Mouse (Mus musculus): ENCODE measurements around the gene S100pbp. TPM values are rescaled to one million over a fixed set of nuclear protein-coding genes. Genes with fewer than 3 reads are reported as not detected.
A peak's percentile ranks its signal among the peaks of the same experiment; 100 is the strongest.

The S100pbp gene
- polyA plus RNA-seq (2012; ENCODE audit: insufficient read depth, low replicate concordance): 0.90 and 2.0 TPM in 2 replicates

- Histone ChIP-seq H3K36me3 (replicated peaks; ENCODE audit: low read length) (peaks cover 25% of the 10 kb centered on the region), H3K4me3 (replicated peaks) (peak within 1 kb of the TSS; percentile 96), H3K4me1 (peaks cover 54% of the 10 kb centered on the region), H3K27me3 (replicated peaks) (no peaks in the 10 kb centered on the region), H3K9me3 (no peaks in the 10 kb centered on the region)
- TF ChIP-seq FLI1 (IDR thresholded peaks at IDR 0.05; ENCODE audit: low read length) (peak; percentile 59; the same call in 1 of the 2 replicates), GATA1 (IDR thresholded peaks at IDR 0.05; ENCODE audit: borderline replicate concordance, low read length) (no peak)
Measured at GRCm38 (mm10) chr4:129189542-129190519, at the start of gene S100pbp, which contains the start of gene Yars. S100pbp (minus strand) TSS chr4:129189727. Yars (plus strand) TSS chr4:129189760.

- Histone ChIP-seq H3K4me1 (peaks cover 83% of the 10 kb centered on the region), H3K27me3 (replicated peaks) (peaks cover 75% of the 10 kb centered on the region), H3K9me3 (no peaks in the 10 kb centered on the region), H3K36me3 (replicated peaks; ENCODE audit: low read length) (no peaks in the 10 kb centered on the region), H3K4me3 (replicated peaks) (peak overlapping the region; percentile 90)
- TF ChIP-seq FLI1 (IDR thresholded peaks at IDR 0.05; ENCODE audit: low read length): no peak
- TF ChIP-seq GATA1 (IDR thresholded peaks at IDR 0.05; ENCODE audit: borderline replicate concordance, low read length): no peak
Measured at GRCm38 (mm10) chr4:129239075-129239474, 49.5 kb upstream of the S100pbp start.

DNA sequence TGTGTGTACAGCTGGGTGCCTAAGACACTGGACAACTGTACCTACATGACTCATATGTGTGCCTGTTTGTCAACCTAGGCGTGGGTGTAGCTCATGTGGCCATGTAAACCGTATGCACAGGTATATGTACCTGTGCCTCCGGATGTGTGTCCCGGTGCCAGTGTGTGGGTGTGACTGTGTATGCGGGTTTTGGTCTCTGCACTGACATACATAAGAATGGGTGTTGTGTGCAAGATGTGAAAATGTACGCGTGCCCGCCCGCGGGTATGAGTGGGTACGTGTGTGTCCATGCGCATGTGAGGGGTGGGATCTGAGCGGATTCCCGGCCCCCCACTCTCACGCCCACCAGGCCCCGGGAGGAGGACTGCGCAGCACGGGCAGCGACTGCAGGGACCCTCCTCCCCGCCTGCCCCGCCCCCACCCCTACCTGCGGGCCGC is 49.1 kb upstream of the S100pbp start:
- H3K4me1 ChIP-seq: peaks cover 84% of the 10 kb centered on the region
- peak overlapping the region; percentile 90 for H3K4me3 ChIP-seq (replicated peaks)
- H3K27me3 ChIP-seq (replicated peaks): peaks cover 75% of the 10 kb centered on the region
- H3K9me3 ChIP-seq: no peaks in the 10 kb centered on the region
- no peak for TF ChIP-seq FLI1 (IDR thresholded peaks at IDR 0.05; ENCODE audit: low read length)
- no peak for TF ChIP-seq GATA1 (IDR thresholded peaks at IDR 0.05; ENCODE audit: borderline replicate concordance, low read length)
- H3K36me3 ChIP-seq (replicated peaks; ENCODE audit: low read length): no peaks in the 10 kb centered on the region

DNA sequence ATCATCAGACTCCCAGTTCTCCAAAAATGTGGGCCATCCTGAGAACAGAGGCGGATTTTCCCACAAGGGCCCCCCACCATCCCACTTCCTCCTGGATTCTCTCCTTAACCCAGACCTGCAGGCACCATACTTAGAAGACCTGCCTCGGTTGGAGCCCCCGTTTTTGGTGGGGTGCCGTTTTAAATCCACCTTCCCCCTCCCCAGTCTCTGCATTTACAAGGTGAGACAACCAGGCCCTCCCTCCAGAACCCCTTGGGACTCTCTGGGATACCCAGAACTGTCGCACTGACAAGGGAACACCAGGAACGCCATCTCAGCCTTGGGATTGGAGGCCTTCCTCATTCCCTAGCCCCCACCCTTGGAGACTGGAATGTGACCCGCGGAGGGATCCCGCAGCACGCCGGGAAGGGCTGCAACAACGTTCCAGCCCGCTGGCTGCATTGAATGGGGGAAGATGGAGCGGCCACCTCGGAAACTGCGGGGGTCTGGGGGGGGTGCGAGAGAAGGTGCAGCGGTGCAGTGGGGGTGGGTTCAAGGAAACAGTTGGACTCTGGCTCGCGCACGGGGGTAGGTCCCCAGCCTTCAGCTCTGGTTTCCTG is 48.4 kb upstream of the S100pbp start:
- Histone ChIP-seq H3K9me3 (no peaks in the 10 kb centered on the region), H3K36me3 (replicated peaks; ENCODE audit: low read length) (no peaks in the 10 kb centered on the region), H3K4me3 (replicated peaks) (no peak overlapping the region), H3K4me1 (peaks cover 88% of the 10 kb centered on the region), H3K27me3 (replicated peaks) (peaks cover 81% of the 10 kb centered on the region)
- no peak for TF ChIP-seq GATA1 (IDR thresholded peaks at IDR 0.05; ENCODE audit: borderline replicate concordance, low read length)

GRCm38 (mm10) chr4:129236236-129236813 is 46.8 kb upstream of the S100pbp start:
- Histone ChIP-seq H3K4me3 (replicated peaks) (no peak overlapping the region), H3K4me1 (peaks cover 88% of the 10 kb centered on the region), H3K9me3 (no peaks in the 10 kb centered on the region), H3K27me3 (replicated peaks) (peaks cover 85% of the 10 kb centered on the region), H3K36me3 (replicated peaks; ENCODE audit: low read length) (no peaks in the 10 kb centered on the region)
- TF ChIP-seq GATA1 (IDR thresholded peaks at IDR 0.05; ENCODE audit: borderline replicate concordance, low read length) (no peak), FLI1 (IDR thresholded peaks at IDR 0.05; ENCODE audit: low read length) (no peak)

DNA sequence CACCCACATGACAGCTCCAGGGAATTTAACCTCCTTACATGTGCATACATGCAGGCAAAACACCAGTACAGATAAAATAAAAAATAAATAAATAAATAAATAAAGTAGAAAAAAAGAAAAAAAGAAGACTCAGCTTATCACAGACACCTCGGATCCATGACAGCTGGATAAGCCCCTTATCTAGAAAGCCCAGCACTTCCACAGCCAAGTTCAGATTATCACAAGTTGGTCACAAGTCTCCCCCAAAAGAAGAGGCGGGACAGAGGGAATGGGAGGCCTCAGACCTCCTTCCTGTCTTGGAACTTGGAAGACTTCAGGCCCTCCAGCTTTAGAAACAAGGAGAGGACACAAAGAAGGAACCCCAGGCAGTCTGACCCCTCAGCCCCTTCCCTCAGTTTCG is 45.6 kb upstream of the S100pbp start:
- no peak for TF ChIP-seq FLI1 (IDR thresholded peaks at IDR 0.05; ENCODE audit: low read length)
- TF ChIP-seq GATA1 (IDR thresholded peaks at IDR 0.05; ENCODE audit: borderline replicate concordance, low read length): no peak
- H3K27me3 ChIP-seq (replicated peaks): peaks cover 86% of the 10 kb centered on the region
- H3K4me3 ChIP-seq (replicated peaks): no peak overlapping the region
- H3K9me3 ChIP-seq: no peaks in the 10 kb centered on the region
- H3K4me1 ChIP-seq: peaks cover 91% of the 10 kb centered on the region
- H3K36me3 ChIP-seq (replicated peaks; ENCODE audit: low read length): no peaks in the 10 kb centered on the region

DNA sequence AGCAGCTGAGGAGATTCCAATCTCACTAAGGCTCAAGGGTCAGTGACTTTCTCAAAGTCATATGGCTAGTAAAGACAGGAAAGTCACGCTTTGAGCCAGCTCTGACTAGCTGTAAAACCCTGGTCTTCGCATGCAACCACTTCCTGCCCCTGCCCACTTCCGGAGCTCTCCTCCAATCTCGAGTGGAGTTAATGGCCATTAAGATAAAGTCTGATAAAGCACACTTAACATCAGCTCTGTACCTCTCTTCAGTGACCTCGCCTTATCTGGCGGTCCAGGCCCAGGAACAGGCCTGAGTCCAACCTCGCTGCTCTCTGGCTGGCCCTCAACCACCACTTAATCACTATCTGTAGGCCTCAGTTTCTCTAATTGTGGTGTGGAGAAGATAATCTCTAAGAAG is 45.0 kb upstream of the S100pbp start:
- Histone ChIP-seq H3K27me3 (replicated peaks) (peaks cover 85% of the 10 kb centered on the region), H3K9me3 (no peaks in the 10 kb centered on the region), H3K4me3 (replicated peaks) (peak overlapping the region; percentile 6), H3K4me1 (peaks cover 86% of the 10 kb centered on the region), H3K36me3 (replicated peaks; ENCODE audit: low read length) (no peaks in the 10 kb centered on the region)
- TF ChIP-seq GATA1 (IDR thresholded peaks at IDR 0.05; ENCODE audit: borderline replicate concordance, low read length) (peak; percentile 29; the same call in 1 of the 3 replicates), FLI1 (IDR thresholded peaks at IDR 0.05; ENCODE audit: low read length) (peak; percentile 68; the same call in 1 of the 2 replicates)

GRCm38 (mm10) chr4:129232561-129233360 is 43.2 kb upstream of the S100pbp start:
- Histone ChIP-seq H3K4me1 (peaks cover 69% of the 10 kb centered on the region), H3K4me3 (replicated peaks) (no peak overlapping the region), H3K36me3 (replicated peaks; ENCODE audit: low read length) (no peaks in the 10 kb centered on the region), H3K27me3 (replicated peaks) (peaks cover 82% of the 10 kb centered on the region), H3K9me3 (peaks cover 5% of the 10 kb centered on the region)
- TF ChIP-seq GATA1 (IDR thresholded peaks at IDR 0.05; ENCODE audit: borderline replicate concordance, low read length) (no peak), FLI1 (IDR thresholded peaks at IDR 0.05; ENCODE audit: low read length) (no peak)

Data from megakaryocyte, embryonic 14.5 days (primary cell).